Mouse (Mus musculus): Measurements from ENCODE around the gene Gm20388. TPM values are rescaled to one million over a fixed set of nuclear protein-coding genes. Genes with fewer than 3 reads are reported as not detected.

The Gm20388 gene
- polyA plus RNA-seq, 2 experiments = 8.5 TPM; not detected in 1

- Histone ChIP-seq H3K4me2 (ENCODE audit: low read depth) (peak within 1 kb of the TSS; percentile 99), H3K9ac (replicated peaks) (peak within 1 kb of the TSS; percentile 89), H3K36me3 (replicated peaks; ENCODE audit: control insufficient read depth, insufficient read depth, low read depth) (peaks cover 7% of the 10 kb centered on the region), H3K27me3 (ENCODE audit: control insufficient read depth, insufficient read depth, low read length) (no peaks in the 10 kb centered on the region), H3K9me3 (ENCODE audit: control insufficient read depth, low read length) (no peaks in the 10 kb centered on the region), H3K4me3 (ENCODE audit: insufficient read depth in 1 of 2, low read depth in 2 of 2, low read length in 2 of 2) (peak within 1 kb of the TSS; percentile 82 to 91), H3K27ac (peak within 1 kb of the TSS; percentile 57), H3K4me1 (replicated peaks; ENCODE audit: control insufficient read depth in 2 of 2, insufficient read depth in 2 of 2, low read length in 1 of 2) (peaks cover 10 to 11% of the 10 kb centered on the region in 2 experiments)
- peak; percentile 97 for ATAC-seq (ENCODE audit: insufficient read depth)
- TF ChIP-seq CTCF (IDR thresholded peaks at IDR 0.05; ENCODE audit: low read depth) = 0 out of 2 replicates have a peak, but pooled peaks have one; percentile 24
- no peak for TF ChIP-seq EP300 (IDR thresholded peaks at IDR 0.05; ENCODE audit: low read depth)
- under 1% methylated on average over 67 of the region's 67 CpGs for WGBS (ENCODE audit: insufficient replicate concordance)
- peak; percentile 98 to 99 (median 98) for DNase-seq (ENCODE audit: low read depth in 3 of 3, low spot score in 3 of 3)
Measured at GRCm38 (mm10) chr8:120588908-120589771, 678.5 kb downstream of the Gm20388 start, which contains the start of gene Gins2. Gene Gins2 (minus strand): TSS chr8:120589304.

GRCm38 (mm10) chr8:120589921-120590320 is 679.3 kb downstream of the Gm20388 start:
- ATAC-seq (ENCODE audit: insufficient read depth) = no peak
- peak overlapping the region; percentile 51 for H3K9ac ChIP-seq (replicated peaks)
- H3K27ac ChIP-seq = no peak overlapping the region; the same call in none of the 2 replicates
- no peak for TF ChIP-seq CTCF (IDR thresholded peaks at IDR 0.05; ENCODE audit: low read depth)
- TF ChIP-seq EP300 (IDR thresholded peaks at IDR 0.05; ENCODE audit: low read depth) = no peak
- WGBS (ENCODE audit: insufficient replicate concordance) = 42% methylated on average over 2 of the region's 2 CpGs
- H3K9me3 ChIP-seq (ENCODE audit: control insufficient read depth, low read length) = no peaks in the 10 kb centered on the region; the same call in 1 of the 2 replicates
- peaks cover 7% of the 10 kb centered on the region for H3K36me3 ChIP-seq (replicated peaks; ENCODE audit: control insufficient read depth, insufficient read depth, low read depth)
- peak overlapping the region; percentile 66 to 91 for H3K4me3 ChIP-seq (ENCODE audit: insufficient read depth in 1 of 2, low read depth in 2 of 2, low read length in 2 of 2)
- DNase-seq (ENCODE audit: low read depth in 3 of 3, low spot score in 3 of 3) = no peak
- H3K4me1 ChIP-seq (replicated peaks; ENCODE audit: control insufficient read depth in 2 of 2, insufficient read depth in 2 of 2, low read length in 1 of 2) = peaks cover 10 to 11% of the 10 kb centered on the region in 2 experiments
- H3K4me2 ChIP-seq (ENCODE audit: low read depth) = peak overlapping the region; percentile 99
- H3K27me3 ChIP-seq (ENCODE audit: control insufficient read depth, insufficient read depth, low read length) = no peaks in the 10 kb centered on the region

GRCm38 (mm10) chr8:120591587-120592292 is 681.1 kb downstream of the Gm20388 start:
- TF ChIP-seq CTCF (IDR thresholded peaks at IDR 0.05; ENCODE audit: low read depth) (no peak), EP300 (IDR thresholded peaks at IDR 0.05; ENCODE audit: low read depth) (no peak)
- WGBS (ENCODE audit: insufficient replicate concordance) = 57% methylated on average over 10 of the region's 10 CpGs
- no peak overlapping the region for H3K4me3 ChIP-seq (ENCODE audit: insufficient read depth in 1 of 2, low read depth in 2 of 2, low read length in 2 of 2)
- H3K36me3 ChIP-seq (replicated peaks; ENCODE audit: control insufficient read depth, insufficient read depth, low read depth) = no peaks in the 10 kb centered on the region; the same call in 1 of the 2 replicates
- H3K4me1 ChIP-seq (replicated peaks; ENCODE audit: control insufficient read depth in 2 of 2, insufficient read depth in 2 of 2, low read length in 1 of 2) = peaks cover 10 to 11% of the 10 kb centered on the region in 2 experiments
- no peak overlapping the region for H3K27ac ChIP-seq
- H3K27me3 ChIP-seq (ENCODE audit: control insufficient read depth, insufficient read depth, low read length) = no peaks in the 10 kb centered on the region
- no peak overlapping the region for H3K9ac ChIP-seq (replicated peaks)
- DNase-seq (ENCODE audit: low read depth in 3 of 3, low spot score in 3 of 3) = no peak
- ATAC-seq (ENCODE audit: insufficient read depth) = no peak
- H3K4me2 ChIP-seq (ENCODE audit: low read depth) = no peak overlapping the region
- H3K9me3 ChIP-seq (ENCODE audit: control insufficient read depth, low read length) = no peaks in the 10 kb centered on the region; the same call in 1 of the 2 replicates

- no peaks in the 10 kb centered on the region; the same call in 1 of the 2 replicates for H3K9me3 ChIP-seq (ENCODE audit: control insufficient read depth, low read length)
- no peak for ATAC-seq (ENCODE audit: insufficient read depth)
- no peaks in the 10 kb centered on the region; the same call in 1 of the 2 replicates for H3K27me3 ChIP-seq (ENCODE audit: control insufficient read depth, insufficient read depth, low read length)
- H3K9ac ChIP-seq (replicated peaks) = no peak overlapping the region
- peaks cover 5 to 6% of the 10 kb centered on the region in 2 experiments for H3K4me1 ChIP-seq (replicated peaks; ENCODE audit: control insufficient read depth in 2 of 2, insufficient read depth in 2 of 2, low read length in 1 of 2)
- no peak for DNase-seq (ENCODE audit: low read depth in 3 of 3, low spot score in 3 of 3)
- H3K4me3 ChIP-seq (ENCODE audit: insufficient read depth in 1 of 2, low read depth in 2 of 2, low read length in 2 of 2) = no peak overlapping the region
- 71% methylated on average over 5 of the region's 5 CpGs for WGBS (ENCODE audit: insufficient replicate concordance)
- TF ChIP-seq EP300 (IDR thresholded peaks at IDR 0.05; ENCODE audit: low read depth) (no peak), CTCF (IDR thresholded peaks at IDR 0.05; ENCODE audit: low read depth) (peak; percentile 82)
- no peaks in the 10 kb centered on the region for H3K36me3 ChIP-seq (replicated peaks; ENCODE audit: control insufficient read depth, insufficient read depth, low read depth)
- H3K27ac ChIP-seq = no peak overlapping the region
- no peak overlapping the region for H3K4me2 ChIP-seq (ENCODE audit: low read depth)
Measured at GRCm38 (mm10) chr8:120594571-120594970, 683.9 kb downstream of the Gm20388 start.

All from liver, embryonic 14.5 days (tissue).